ENCODE assay signal across 8 mouse cellular contexts in genomic region chr5:73340723-73341235, GRCm38 (mm10). TPM values are rescaled to one million over a fixed set of nuclear protein-coding genes. Genes with fewer than 3 reads are reported as not detected.
DNase-seq lines count a peak whose midpoint lies in the region; ATAC-seq lines count a peak whose summit lies in the region.

Gene Ociad2 (minus strand): TSS chr5:73341028.

- 79% methylated on average over 8 of the region's 8 CpGs for WGBS in heart, embryonic 15.5 days
- 80% methylated on average over 8 of the region's 8 CpGs for WGBS in limb, embryonic 15.5 days

- no peak for ATAC-seq in heart, embryonic 15.5 days (replicated peaks; ENCODE audit: insufficient number of reproducible peaks, insufficient read depth, low FRiP score, low read depth)
- ATAC-seq in limb, embryonic 15.5 days (ENCODE audit: insufficient number of reproducible peaks, low FRiP score, low TSS enrichment, low read depth), result no peak
- ATAC-seq in monocyte, adult 5-6 weeks (replicated peaks; ENCODE audit: insufficient number of reproducible peaks, low FRiP score, low TSS enrichment, poor library complexity, severe bottlenecking), result no peak

- H3K27me3 ChIP-seq in heart, embryonic 15.5 days, result no peaks in the 10 kb centered on the region
- H3K27me3 ChIP-seq in limb, embryonic 15.5 days, result no peaks in the 10 kb centered on the region

- no peak within 1 kb of the TSS for H3K4me2 ChIP-seq in heart, embryonic 15.5 days
- no peak within 1 kb of the TSS for H3K4me2 ChIP-seq in limb, embryonic 15.5 days

- no peak within 1 kb of the TSS for H3K27ac ChIP-seq in heart, embryonic 15.5 days
- H3K27ac ChIP-seq in limb, embryonic 15.5 days, result no peak within 1 kb of the TSS

- no peaks in the 10 kb centered on the region for H3K9me3 ChIP-seq in heart, embryonic 15.5 days (replicated peaks)
- H3K9me3 ChIP-seq in limb, embryonic 15.5 days, result no peaks in the 10 kb centered on the region

- no peak within 1 kb of the TSS for H3K9ac ChIP-seq in heart, embryonic 15.5 days
- no peak within 1 kb of the TSS for H3K9ac ChIP-seq in limb, embryonic 15.5 days

- H3K4me1 ChIP-seq in heart, embryonic 15.5 days (replicated peaks), result peaks cover 9% of the 10 kb centered on the region
- peaks cover 9% of the 10 kb centered on the region for H3K4me1 ChIP-seq in limb, embryonic 15.5 days

- H3K4me3 ChIP-seq in heart, embryonic 15.5 days, result no peak within 1 kb of the TSS
- H3K4me3 ChIP-seq in limb, embryonic 15.5 days, result no peak within 1 kb of the TSS

- no peak for DNase-seq in heart, postnatal 4 days
- no peak for DNase-seq in adrenal gland, postnatal 10 days
- DNase-seq in gastrocnemius, postnatal 14 days, result no peak
- no peak for DNase-seq in thymus, postnatal 36 days
- no peak for DNase-seq in spleen, postnatal 10 days (ENCODE audit: low spot score in 2 of 2)

- no peaks in the 10 kb centered on the region for H3K36me3 ChIP-seq in heart, embryonic 15.5 days
- H3K36me3 ChIP-seq in limb, embryonic 15.5 days, result no peaks in the 10 kb centered on the region

- intact Hi-C loops in gastrocnemius, postnatal 14 days (cut with DNase I; ENCODE audit: low total_unique reads), result no loop called here

RNA-seq across cellular contexts. Expression of gene Ociad2, which starts in this region (rescaled TPM):
- 16.1 and 23.0 TPM in 2 replicates for polyA plus RNA-seq in heart, embryonic 15.5 days (2015; fragmentation: Nextera tagmentation; extraction: Ambion mirVana)
- total RNA-seq in heart, postnatal 4 days (2021), result 10 to 100 TPM in 1 of 2 experiments, 1 to 10 TPM in 1; 9.6 to 12.1 TPM
- 10 to 100 TPM; 11.8 to 16.4 TPM for total RNA-seq in adrenal gland, postnatal 10 days (2021)
- total RNA-seq in gastrocnemius, postnatal 14 days (2021), result 10 to 100 TPM; 35.5 to 39.6 TPM
- 12.6 and 14.7 TPM in 2 replicates for polyA plus RNA-seq in limb, embryonic 15.5 days (2015; fragmentation: Nextera tagmentation; extraction: Ambion mirVana)
- total RNA-seq in monocyte, adult 5-6 weeks (2017), result 0.68 TPM in 1 of 3 replicates, not detected in the others
